Mouse (Mus musculus) liver, adult (tissue): ENCODE data around the gene Esrp2.

ENCODE experiments used
- GATA4 ChIP-seq: IDR thresholded peaks from 2 replicates; pipeline ENCODE4 v1.6.1; 2014; ENCODE audit warnings: mild to moderate bottlenecking, low read length; ENCODE audit not compliant: insufficient replicate concordance

Esrp2 gene

GRCm38 (mm10) chr8:106134751-106135571, 1.8 kb downstream of the Esrp2 start:
- TF ChIP-seq GATA4: no peak

DNA sequence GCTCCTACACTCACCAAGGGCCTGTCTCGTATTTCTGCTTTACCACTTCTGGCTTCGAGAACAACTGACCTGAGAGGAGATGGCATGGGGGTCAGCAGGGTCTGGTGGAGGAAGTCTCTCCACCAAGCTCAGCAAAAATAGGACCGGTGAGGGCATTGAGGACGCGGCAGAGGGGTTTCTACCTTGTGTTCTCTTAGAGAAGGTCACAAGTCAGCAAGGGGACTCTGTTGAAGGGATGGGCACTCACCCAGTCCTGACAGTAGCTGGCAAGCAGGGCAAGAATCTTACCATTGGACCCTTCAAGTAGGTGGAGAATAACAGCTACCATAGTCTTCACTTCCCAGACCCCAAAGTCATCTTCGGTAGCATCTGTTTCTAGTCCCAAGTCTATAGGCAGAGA, 2.8 kb downstream of the Esrp2 start:
- no peak for TF ChIP-seq GATA4

- TF ChIP-seq GATA4: no peak
Measured at GRCm38 (mm10) chr8:106133526-106133925, 3.2 kb downstream of the Esrp2 start.

- no peak for TF ChIP-seq GATA4
Measured at GRCm38 (mm10) chr8:106132356-106132755, 4.4 kb downstream of the Esrp2 start.

DNA sequence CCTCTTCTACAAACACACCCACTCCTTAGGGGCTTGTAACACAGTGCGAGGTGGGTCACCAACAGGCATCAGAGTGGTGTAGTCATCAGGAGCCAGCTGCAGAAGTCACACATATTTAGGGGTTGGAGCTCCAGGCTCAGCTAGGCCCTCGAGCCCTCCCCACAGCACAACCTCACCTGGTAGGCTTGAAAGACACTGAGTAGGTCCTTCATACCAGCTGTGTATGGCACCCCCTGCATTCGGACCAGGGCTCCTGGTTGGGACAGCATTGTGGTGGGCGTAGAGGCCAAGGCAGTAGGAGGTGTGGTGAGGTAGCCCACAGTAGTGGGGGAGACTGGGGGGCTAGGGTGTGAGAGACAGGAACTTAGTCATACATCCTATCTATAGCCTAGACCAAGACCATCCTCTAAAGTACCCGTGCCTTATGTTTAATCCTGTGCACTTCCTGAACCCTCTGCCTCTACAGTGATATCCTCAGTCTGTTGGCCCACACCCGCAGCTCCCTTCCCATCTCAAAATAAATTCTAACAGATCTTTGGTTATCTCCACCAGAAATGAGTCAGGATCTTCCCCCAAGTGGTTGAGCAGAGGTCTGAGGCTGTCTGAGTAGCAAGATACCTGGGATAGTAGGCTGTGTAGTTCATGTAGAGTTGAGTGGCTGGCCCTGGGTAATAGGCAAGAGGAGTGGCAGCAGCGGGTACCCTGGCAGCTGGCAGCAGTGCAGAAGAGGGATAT, 5.1 kb downstream of the Esrp2 start:
- TF ChIP-seq GATA4: no peak

DNA sequence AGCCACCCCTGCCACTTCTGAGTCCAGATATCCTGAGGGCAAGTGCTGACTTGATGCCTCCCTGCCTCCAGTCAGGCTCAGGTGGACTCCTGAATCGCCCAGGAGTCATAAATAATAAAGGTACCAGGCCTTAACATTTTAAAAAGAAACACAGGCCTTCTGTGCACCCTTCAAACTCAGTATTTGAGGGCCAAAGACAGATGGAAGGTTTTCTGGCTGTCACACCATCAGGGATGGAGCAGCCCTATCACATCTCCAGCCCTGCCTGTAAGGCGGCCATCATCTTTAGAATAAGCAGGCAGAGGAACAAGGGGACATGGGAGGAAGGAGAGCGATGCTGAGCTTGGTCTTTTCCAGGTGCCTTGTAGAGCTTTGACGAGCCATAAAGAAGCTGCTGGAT, 5.8 kb downstream of the Esrp2 start:
- TF ChIP-seq GATA4: no peak

GRCm38 (mm10) chr8:106130505-106130904, 6.3 kb downstream of the Esrp2 start:
- no peak; the same call in 1 of the 2 replicates for TF ChIP-seq GATA4

DNA sequence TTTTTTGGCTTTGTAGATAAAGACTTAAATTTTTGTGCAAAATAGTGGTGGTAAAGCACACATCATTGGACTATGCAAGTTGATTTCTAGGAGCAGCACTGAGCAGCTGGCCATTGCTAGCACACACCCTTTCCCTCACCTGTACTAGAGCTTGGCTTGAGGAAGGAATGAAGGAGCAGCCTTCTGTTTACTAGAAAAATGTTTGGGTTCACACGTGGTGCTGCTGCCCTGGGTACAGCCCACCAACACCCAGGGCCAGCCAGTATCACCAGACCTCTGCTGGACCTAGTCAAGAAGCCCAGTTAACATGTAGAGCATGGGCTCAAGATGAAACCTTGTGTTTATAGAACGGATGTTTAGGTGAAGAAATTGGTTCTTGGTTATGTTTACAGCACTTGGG, 6.8 kb downstream of the Esrp2 start:
- no peak for TF ChIP-seq GATA4

GRCm38 (mm10) chr8:106129232-106129930, 7.4 kb downstream of the Esrp2 start:
- no peak for TF ChIP-seq GATA4

DNA sequence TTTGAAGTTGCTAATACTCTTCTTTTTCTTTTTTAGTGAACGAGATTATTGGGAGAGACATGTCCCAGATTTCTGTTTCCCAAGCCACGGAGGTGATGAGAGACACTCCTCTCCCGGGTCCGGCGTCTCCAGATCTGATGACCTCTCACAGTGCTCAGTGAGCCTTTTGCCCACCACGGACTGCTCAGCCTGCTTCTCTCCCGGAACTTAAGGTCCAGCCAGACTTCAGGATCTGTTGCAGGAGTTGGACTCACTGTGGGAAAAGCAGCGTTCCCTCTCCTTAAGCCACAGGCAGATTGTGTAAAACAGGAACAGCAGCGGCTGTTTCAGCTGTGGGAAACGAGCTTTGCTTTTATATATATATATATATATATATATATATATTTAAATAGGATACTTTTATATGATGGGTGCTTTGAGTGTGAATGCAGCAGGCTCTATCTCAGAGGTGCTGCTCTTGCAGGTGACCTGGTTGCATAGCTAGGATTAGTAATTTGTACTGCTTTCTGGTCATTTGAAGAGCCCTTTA, 8.8 kb downstream of the Esrp2 start:
- no peak for TF ChIP-seq GATA4

GRCm38 (mm10) chr8:106127054-106127453, 9.7 kb downstream of the Esrp2 start:
- TF ChIP-seq GATA4: no peak

GRCm38 (mm10) chr8:106126055-106126454, 10.7 kb downstream of the Esrp2 start:
- TF ChIP-seq GATA4: no peak

GRCm38 (mm10) chr8:106123443-106123842, 13.3 kb downstream of the Esrp2 start:
- TF ChIP-seq GATA4: no peak

GRCm38 (mm10) chr8:106115897-106116296, 20.9 kb downstream of the Esrp2 start:
- TF ChIP-seq GATA4: no peak

- no peak for TF ChIP-seq GATA4
Measured at GRCm38 (mm10) chr8:106112514-106112913, 24.3 kb downstream of the Esrp2 start.
